Mouse (Mus musculus): ENCODE results near the gene Luzp2.
A peak's percentile ranks its signal among the peaks of the same experiment; 100 is the strongest.

The Luzp2 gene

GRCm38 (mm10) chr7:54835372-54835851 lies at the start of gene Luzp2:
Gene Luzp2, plus strand, starts transcription at chr7:54835498.
- peak; percentile 58 for ATAC-seq (ENCODE audit: insufficient number of reproducible peaks, low FRiP score, low TSS enrichment)

GRCm38 (mm10) chr7:54787456-54787855 lies 47.8 kb upstream of the Luzp2 start:
- no peak for ATAC-seq (ENCODE audit: insufficient number of reproducible peaks, low FRiP score, low TSS enrichment)

- ATAC-seq (ENCODE audit: insufficient number of reproducible peaks, low FRiP score, low TSS enrichment): no peak
Measured at GRCm38 (mm10) chr7:54818606-54819005, 16.7 kb upstream of the Luzp2 start.

GRCm38 (mm10) chr7:54828751-54829150 lies 6.5 kb upstream of the Luzp2 start:
- ATAC-seq (ENCODE audit: insufficient number of reproducible peaks, low FRiP score, low TSS enrichment): no peak

GRCm38 (mm10) chr7:54835911-54836352 lies 634 bp downstream of the Luzp2 start:
- ATAC-seq (ENCODE audit: insufficient number of reproducible peaks, low FRiP score, low TSS enrichment): peak; percentile 26; the same call in 1 of the 2 replicates

GRCm38 (mm10) chr7:54836437-54836836 lies 1.1 kb downstream of the Luzp2 start:
- ATAC-seq (ENCODE audit: insufficient number of reproducible peaks, low FRiP score, low TSS enrichment): peak; percentile 45; the same call in 1 of the 2 replicates

GRCm38 (mm10) chr7:54842807-54843335 lies 7.6 kb downstream of the Luzp2 start:
- no peak for ATAC-seq (ENCODE audit: insufficient number of reproducible peaks, low FRiP score, low TSS enrichment)

- ATAC-seq (ENCODE audit: insufficient number of reproducible peaks, low FRiP score, low TSS enrichment): no peak
Measured at GRCm38 (mm10) chr7:54845875-54846691, 10.8 kb downstream of the Luzp2 start.

GRCm38 (mm10) chr7:54846692-54847020 lies 11.4 kb downstream of the Luzp2 start:
- no peak for ATAC-seq (ENCODE audit: insufficient number of reproducible peaks, low FRiP score, low TSS enrichment)

- ATAC-seq (ENCODE audit: insufficient number of reproducible peaks, low FRiP score, low TSS enrichment): no peak
Measured at GRCm38 (mm10) chr7:54852860-54853259, 17.6 kb downstream of the Luzp2 start.

- no peak for ATAC-seq (ENCODE audit: insufficient number of reproducible peaks, low FRiP score, low TSS enrichment)
Measured at GRCm38 (mm10) chr7:54861230-54861856, 26.0 kb downstream of the Luzp2 start.

GRCm38 (mm10) chr7:54878928-54879644 lies 43.8 kb downstream of the Luzp2 start:
- no peak for ATAC-seq (ENCODE audit: insufficient number of reproducible peaks, low FRiP score, low TSS enrichment)

- no peak for ATAC-seq (ENCODE audit: insufficient number of reproducible peaks, low FRiP score, low TSS enrichment)
Measured at GRCm38 (mm10) chr7:54893709-54894627, 58.7 kb downstream of the Luzp2 start.

GRCm38 (mm10) chr7:54898589-54898988 lies 63.3 kb downstream of the Luzp2 start:
- no peak for ATAC-seq (ENCODE audit: insufficient number of reproducible peaks, low FRiP score, low TSS enrichment)

- ATAC-seq (ENCODE audit: insufficient number of reproducible peaks, low FRiP score, low TSS enrichment): 0 out of 2 replicates have a peak, but pooled peaks have one; percentile 26
Measured at GRCm38 (mm10) chr7:54909958-54910357, 74.7 kb downstream of the Luzp2 start.

- no peak for ATAC-seq (ENCODE audit: insufficient number of reproducible peaks, low FRiP score, low TSS enrichment)
Measured at GRCm38 (mm10) chr7:54914030-54914429, 78.7 kb downstream of the Luzp2 start.

GRCm38 (mm10) chr7:54921991-54922390 lies 86.7 kb downstream of the Luzp2 start:
- ATAC-seq (ENCODE audit: insufficient number of reproducible peaks, low FRiP score, low TSS enrichment): no peak

- ATAC-seq (ENCODE audit: insufficient number of reproducible peaks, low FRiP score, low TSS enrichment): no peak
Measured at GRCm38 (mm10) chr7:54956759-54957158, 121.5 kb downstream of the Luzp2 start.

- ATAC-seq (ENCODE audit: insufficient number of reproducible peaks, low FRiP score, low TSS enrichment): no peak
Measured at GRCm38 (mm10) chr7:54962678-54963077, 127.4 kb downstream of the Luzp2 start.

GRCm38 (mm10) chr7:54977372-54977771 lies 142.1 kb downstream of the Luzp2 start:
- no peak for ATAC-seq (ENCODE audit: insufficient number of reproducible peaks, low FRiP score, low TSS enrichment)
